Mouse (Mus musculus) leukemia stem cell, adult 10-12 weeks (primary cell): ENCODE measurements around the gene Cideb. TPM values are rescaled to one million over a fixed set of nuclear protein-coding genes. Genes with fewer than 3 reads are reported as not detected.

Experiments
- polyA plus RNA-seq: library from polyadenylated mRNA; stranded (reverse); fragments of >175 nt; gene quantifications from 2 replicates; pipeline ENCODE4 v1.2.3, GENCODE M21; 2012; ENCODE audit warnings: low replicate concordance

Cideb gene
- polyA plus RNA-seq: not detected in 2 replicates

GRCm38 (mm10) chr14:55758363-55758784, at the start of gene Cideb:
TSS of gene Cideb (minus strand) at chr14:55758458.

GRCm38 (mm10) chr14:55788256-55789050, 30.2 kb upstream of the Cideb start, which contains the start of gene Ripk3:
TSS of gene Ripk3 (minus strand) at chr14:55788865.

DNA sequence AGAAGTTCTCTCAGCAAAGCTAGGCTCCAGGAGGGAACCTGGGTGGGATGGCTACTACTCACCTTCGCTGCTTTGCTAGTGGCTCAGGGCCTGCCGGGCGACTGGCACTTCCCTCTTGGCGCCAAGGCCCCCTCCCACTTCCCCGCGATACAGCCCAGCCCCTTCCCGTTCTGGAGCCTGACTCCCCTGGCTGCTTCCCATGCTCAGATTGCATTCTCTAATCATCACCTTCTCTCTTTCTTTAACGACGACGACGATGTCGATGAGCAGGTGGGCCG, 25.6 kb upstream of the Cideb start, which contains the start of gene Adcy4:
Adcy4 (minus strand) TSS at position 138 of the 278 bp plus-strand sequence.

DNA sequence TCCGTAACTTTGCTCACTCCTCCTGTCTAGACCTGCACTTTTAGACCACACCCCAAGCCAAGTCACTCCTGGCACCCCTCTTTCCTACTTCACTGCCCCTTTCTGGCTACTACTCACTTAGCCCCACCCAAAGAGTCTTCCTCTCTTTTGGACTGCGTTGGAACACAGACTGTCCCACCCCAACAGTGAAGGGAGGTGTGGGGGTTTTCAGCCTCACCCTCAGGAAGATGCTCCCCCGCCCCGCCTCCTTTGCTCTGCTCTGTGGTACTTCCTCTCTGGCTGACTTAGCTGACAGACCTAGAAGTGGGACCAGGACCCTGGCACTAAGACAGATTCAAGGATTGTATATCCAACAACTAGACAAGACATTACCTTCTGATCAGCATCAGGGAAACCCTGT, 7.4 kb upstream of the Cideb start, which contains the start of gene Ltb4r1:
Ltb4r1 (plus strand) TSS at position 267 of the 400 bp plus-strand sequence.

DNA sequence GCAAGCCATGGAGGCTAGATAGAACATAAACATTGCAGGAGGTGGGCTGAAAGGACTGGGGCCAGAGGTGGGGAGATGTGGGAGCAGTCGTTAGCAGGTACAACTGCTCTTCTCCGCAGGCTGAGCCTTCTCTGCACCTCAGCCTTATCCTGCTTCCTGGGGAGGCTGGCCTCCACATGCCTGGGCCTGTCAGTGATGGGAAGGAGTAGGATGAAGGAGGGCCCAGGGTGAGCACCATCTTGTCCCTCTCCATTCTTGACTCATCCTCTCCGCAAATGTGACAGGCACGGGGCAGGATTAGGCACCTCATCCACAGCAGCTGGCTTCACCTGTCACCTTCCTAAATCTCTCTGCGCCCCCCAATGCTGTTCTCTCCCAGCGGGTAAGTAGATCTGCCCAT, 2.9 kb upstream of the Cideb start, which contains the start of gene Ltb4r2:
Ltb4r2 (plus strand) TSS at position 266 of the 400 bp plus-strand sequence.

GRCm38 (mm10) chr14:55745180-55745860, 12.9 kb downstream of the Cideb start, which contains the start of the genes Dhrs1 and Nop9:
TSS of gene Dhrs1 (minus strand) at chr14:55745690.
TSS of gene Nop9 (plus strand) at chr14:55745693.

DNA sequence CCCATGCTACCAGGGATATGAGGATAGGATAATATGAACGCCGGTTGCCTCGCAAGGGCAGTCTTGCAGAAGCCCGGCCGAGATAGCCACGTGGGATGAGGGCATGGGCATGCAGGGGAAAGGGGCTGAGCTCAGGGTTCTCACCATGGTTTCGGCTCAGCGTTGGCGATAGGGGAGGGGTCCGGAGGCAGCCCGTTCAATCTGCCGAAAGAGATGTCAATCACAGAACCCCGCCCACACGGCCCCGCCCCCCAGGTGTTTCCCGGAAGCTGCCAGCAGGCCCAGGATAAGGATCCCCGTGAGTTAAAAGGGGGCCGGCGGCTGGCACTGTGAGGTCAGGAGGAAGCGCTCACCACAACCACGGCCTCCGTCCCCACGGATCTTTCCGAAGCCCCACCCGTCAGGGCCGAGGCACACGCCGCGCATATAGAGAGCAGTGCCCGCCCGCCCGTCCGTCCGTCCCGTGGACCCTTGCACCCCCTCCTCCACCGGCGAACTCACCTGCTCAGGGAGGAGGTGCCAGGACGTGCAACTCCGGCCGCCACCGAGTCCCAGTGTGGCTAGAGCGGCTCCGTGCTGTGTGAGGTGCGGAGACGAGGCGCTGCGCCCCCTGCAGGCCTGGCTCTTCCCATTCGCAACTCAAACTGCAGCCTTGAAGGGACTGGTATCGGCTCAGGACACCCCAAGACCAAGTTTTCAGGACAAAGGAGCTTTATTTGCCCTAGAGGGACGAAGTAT, 36.4 kb downstream of the Cideb start, which contains the start of gene Rabggta:
Rabggta (minus strand) TSS at position 564 of the 738 bp plus-strand sequence.

GRCm38 (mm10) chr14:55713729-55714122, 44.5 kb downstream of the Cideb start, which contains the start of gene Tgm1:
TSS of gene Tgm1 (minus strand) at chr14:55713926.

Other genes starting within 250 kb of the Cideb start
- not detected in 2 replicates for gene Cpne6, start 248.0 kb downstream of the Cideb start, polyA plus RNA-seq
- 0.41 and 0.62 TPM in 2 replicates for gene Nrl, start 233.5 kb downstream of the Cideb start, polyA plus RNA-seq
- gene Pck2, start 218.2 kb downstream of the Cideb start, polyA plus RNA-seq: 116 and 171 TPM in 2 replicates
- gene Dcaf11, start 198.5 kb downstream of the Cideb start, polyA plus RNA-seq: 26.0 and 50.2 TPM in 2 replicates
- 0.97 and 1.7 TPM in 2 replicates for gene A730061H03Rik, start 198.1 kb downstream of the Cideb start, polyA plus RNA-seq
- gene Fitm1, start 182.8 kb downstream of the Cideb start, polyA plus RNA-seq: not detected in 2 replicates
- gene Psme1, start 180.3 kb downstream of the Cideb start, polyA plus RNA-seq: 69.7 and 113 TPM in 2 replicates
- gene Emc9, start 173.2 kb downstream of the Cideb start, polyA plus RNA-seq: 25.0 and 35.4 TPM in 2 replicates
- gene Psme2, start 167.3 kb downstream of the Cideb start, polyA plus RNA-seq: 21.1 and 39.3 TPM in 2 replicates
- 31.7 and 39.6 TPM in 2 replicates for gene Rnf31, start 166.8 kb downstream of the Cideb start, polyA plus RNA-seq
- 22.2 and 204 TPM in 2 replicates for gene Irf9, start 154.9 kb downstream of the Cideb start, polyA plus RNA-seq
- 7.8 and 19.7 TPM in 2 replicates for gene Rec8, start 140.4 kb downstream of the Cideb start, polyA plus RNA-seq
- gene Ipo4, start 122.5 kb downstream of the Cideb start, polyA plus RNA-seq: 18.3 and 108 TPM in 2 replicates
- gene Gm49378, start 120.6 kb downstream of the Cideb start, polyA plus RNA-seq: 18.9 TPM in 1 of 2 replicates, not detected in the other
- gene Tm9sf1, start 114.7 kb downstream of the Cideb start, polyA plus RNA-seq: 20.7 and 31.5 TPM in 2 replicates
- 0.41 TPM in 1 of 2 replicates, not detected in the other for gene Tssk4, start 108.3 kb downstream of the Cideb start, polyA plus RNA-seq
- 11.3 and 12.5 TPM in 2 replicates for gene Mdp1, start 98.0 kb downstream of the Cideb start, polyA plus RNA-seq
- gene Gmpr2, start 86.5 kb downstream of the Cideb start, polyA plus RNA-seq: 3.1 and 25.0 TPM in 2 replicates
- gene Nedd8, start 86.3 kb downstream of the Cideb start, polyA plus RNA-seq: 32.6 and 33.7 TPM in 2 replicates
- gene Tinf2, start 76.6 kb downstream of the Cideb start, polyA plus RNA-seq: 49.1 and 49.7 TPM in 2 replicates
- gene Tgm1, start 44.5 kb downstream of the Cideb start, polyA plus RNA-seq: 4.5 and 11.0 TPM in 2 replicates
- gene Rabggta, start 36.2 kb downstream of the Cideb start, polyA plus RNA-seq: 8.7 and 22.8 TPM in 2 replicates
- 4.0 and 4.2 TPM in 2 replicates for gene Dhrs1, start 12.8 kb downstream of the Cideb start, polyA plus RNA-seq
- 57.8 and 83.1 TPM in 2 replicates for gene Nop9, start 12.8 kb downstream of the Cideb start, polyA plus RNA-seq
- 0.20 TPM in 1 of 2 replicates, not detected in the other for gene Ltb4r2, start 3.0 kb upstream of the Cideb start, polyA plus RNA-seq
- gene Ltb4r1, start 7.5 kb upstream of the Cideb start, polyA plus RNA-seq: 1.1 and 3.8 TPM in 2 replicates
- gene Adcy4, start 25.6 kb upstream of the Cideb start, polyA plus RNA-seq: 1.5 and 1.8 TPM in 2 replicates
- 54.1 and 55.8 TPM in 2 replicates for gene Ripk3, start 30.4 kb upstream of the Cideb start, polyA plus RNA-seq
- gene Nfatc4, start 64.7 kb upstream of the Cideb start, polyA plus RNA-seq: 0.20 and 0.88 TPM in 2 replicates
- 0.07 and 0.18 TPM in 2 replicates for gene Nynrin, start 95.6 kb upstream of the Cideb start, polyA plus RNA-seq
- not detected in 2 replicates for gene Cbln3, start 125.9 kb upstream of the Cideb start, polyA plus RNA-seq
- gene Khnyn, start 126.5 kb upstream of the Cideb start, polyA plus RNA-seq: 8.0 and 11.3 TPM in 2 replicates
- gene Sdr39u1, start 141.8 kb upstream of the Cideb start, polyA plus RNA-seq: 7.5 and 10.8 TPM in 2 replicates
- gene Cma1, start 186.2 kb upstream of the Cideb start, polyA plus RNA-seq: 0.23 and 0.34 TPM in 2 replicates
- not detected in 2 replicates for gene Cma2, start 192.5 kb upstream of the Cideb start, polyA plus RNA-seq